Mouse (Mus musculus) neutrophil, adult 5-6 weeks (primary cell): Measurements from ENCODE around the gene Pklr. TPM values are rescaled to one million over a fixed set of nuclear protein-coding genes. Genes with fewer than 3 reads are reported as not detected.

ENCODE experiments used
- ATAC-seq: fragments of 151-379, 151-347 bp; 2 replicates; pipeline ENCODE4 v1.8.0; 2017; ENCODE audit warnings: mild to moderate bottlenecking, moderate TSS enrichment; ENCODE audit not compliant: insufficient number of reproducible peaks, poor library complexity, low FRiP score, severe bottlenecking; ENCODE audit errors: extremely low read depth
- total RNA-seq: library from RNA; stranded (forward); fragments of 200-1000 nt; gene quantifications from 2 replicates; pipeline ENCODE4 v1.2.3, GENCODE M21; 2017

The Pklr gene
- total RNA-seq: not detected in 2 replicates

DNA sequence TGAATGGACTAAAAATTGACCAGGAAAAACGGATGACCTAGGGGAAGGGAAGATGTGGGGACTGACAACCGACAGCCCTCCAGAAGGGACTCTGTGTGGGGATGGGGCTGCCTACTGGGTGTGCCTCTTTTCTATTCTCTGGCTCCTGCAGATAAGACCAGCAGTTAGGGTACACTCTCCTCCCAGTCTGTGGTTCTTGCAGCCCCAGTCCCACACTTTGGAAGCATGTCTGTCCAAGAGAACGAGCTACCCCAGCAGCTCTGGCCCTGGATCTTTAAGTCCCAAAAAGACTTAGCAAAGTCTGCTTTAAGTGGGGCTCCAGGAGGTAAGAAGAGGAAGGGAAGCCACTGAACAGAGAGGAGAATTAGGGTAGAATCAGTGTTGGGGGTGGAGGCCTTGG, at the start of gene Pklr:
Pklr (plus strand) TSS at position 185 of the 400 bp plus-strand sequence.
- no peak for ATAC-seq

DNA sequence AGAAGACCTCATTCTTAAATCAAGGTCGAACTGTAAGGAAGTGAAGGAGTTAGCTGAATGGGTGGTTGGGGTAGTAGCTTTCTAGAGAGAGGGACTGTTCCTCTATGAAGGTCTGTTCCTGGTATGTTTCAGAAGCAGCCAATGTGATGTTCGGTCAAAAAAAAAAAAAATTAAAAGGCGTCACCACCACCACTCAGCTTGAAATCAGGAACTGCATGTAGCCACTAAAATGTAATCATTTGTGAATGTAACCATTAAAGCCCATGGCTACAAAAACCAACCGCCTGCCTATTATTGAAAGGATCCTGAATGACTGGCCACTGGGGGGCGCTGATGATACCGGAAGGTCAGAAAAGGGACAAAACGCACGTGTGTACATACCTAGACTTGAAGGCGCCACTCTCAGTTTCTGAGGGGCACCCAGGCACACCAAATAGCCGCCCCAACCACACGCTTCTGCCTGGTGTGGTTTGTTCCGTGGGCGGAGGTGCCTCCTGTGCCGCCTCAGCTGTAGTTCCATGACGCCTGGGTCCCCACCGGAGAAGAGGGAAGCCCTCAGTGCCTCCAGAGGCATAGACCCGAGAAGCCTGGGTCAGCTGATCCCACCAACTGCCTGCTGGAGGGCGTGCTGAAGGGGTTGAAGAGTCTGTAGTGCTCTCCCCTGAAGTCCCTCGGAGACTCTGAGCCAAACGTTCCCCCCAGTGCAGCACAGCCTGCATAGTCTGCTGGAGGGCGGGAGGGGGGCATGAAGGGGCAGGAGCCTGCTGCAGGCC, 48.4 kb upstream of the Pklr start:
- peak; percentile 40 for ATAC-seq

DNA sequence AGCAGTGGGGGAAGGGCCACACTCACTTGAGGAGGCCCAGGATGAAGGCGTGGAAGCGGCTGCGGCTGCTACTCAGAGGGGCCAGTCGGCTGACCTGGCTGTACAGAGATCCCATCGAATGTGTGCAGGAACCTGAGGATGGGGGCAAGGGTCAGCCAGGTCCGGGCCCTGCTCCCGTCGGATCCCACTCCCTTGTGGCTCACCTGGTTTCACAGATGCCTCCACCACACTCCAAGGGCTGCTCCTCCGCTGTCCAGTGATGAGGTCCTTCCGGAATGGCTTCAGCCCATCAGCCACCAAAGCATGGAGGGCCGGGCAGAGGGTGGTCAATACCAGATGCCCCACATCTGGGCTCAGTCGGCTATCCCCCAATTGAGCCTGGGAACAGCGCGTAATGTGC, 47.0 kb upstream of the Pklr start:
- no peak for ATAC-seq

DNA sequence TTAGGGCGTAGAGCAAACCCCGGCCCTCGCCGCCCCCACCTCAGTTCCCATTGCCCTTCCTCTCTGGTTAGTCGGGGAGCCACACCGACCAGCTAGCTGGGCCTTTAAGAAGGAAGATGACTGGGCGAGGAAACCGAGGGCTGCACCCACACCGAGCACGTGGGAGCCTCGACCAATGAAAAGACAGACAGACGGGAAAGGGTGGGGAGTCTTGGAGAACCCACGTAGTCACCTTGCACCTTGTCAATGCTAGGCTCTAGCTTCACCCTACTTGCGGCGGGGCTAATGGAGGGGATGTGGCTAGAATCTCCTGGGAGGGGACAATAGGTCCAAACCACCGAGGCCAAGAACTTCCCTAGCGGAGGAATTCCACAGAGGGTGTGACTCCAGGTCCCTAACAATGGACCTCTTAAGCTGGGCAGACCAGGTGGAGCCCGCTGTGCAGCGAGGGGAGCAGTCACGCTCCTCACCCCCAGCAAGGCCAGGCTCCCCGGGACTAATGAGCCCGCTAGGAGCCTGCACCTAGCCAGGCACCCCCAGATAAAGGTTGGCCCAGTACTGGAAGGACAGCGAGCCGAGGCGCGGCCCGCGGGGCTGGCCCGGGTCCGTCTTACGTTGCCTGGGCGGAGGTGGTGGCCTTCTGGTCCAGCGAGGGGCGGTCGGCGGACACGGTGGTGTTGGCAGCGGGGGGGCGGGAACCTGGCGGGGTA, 45.9 kb upstream of the Pklr start:
- ATAC-seq: peak; percentile 87

DNA sequence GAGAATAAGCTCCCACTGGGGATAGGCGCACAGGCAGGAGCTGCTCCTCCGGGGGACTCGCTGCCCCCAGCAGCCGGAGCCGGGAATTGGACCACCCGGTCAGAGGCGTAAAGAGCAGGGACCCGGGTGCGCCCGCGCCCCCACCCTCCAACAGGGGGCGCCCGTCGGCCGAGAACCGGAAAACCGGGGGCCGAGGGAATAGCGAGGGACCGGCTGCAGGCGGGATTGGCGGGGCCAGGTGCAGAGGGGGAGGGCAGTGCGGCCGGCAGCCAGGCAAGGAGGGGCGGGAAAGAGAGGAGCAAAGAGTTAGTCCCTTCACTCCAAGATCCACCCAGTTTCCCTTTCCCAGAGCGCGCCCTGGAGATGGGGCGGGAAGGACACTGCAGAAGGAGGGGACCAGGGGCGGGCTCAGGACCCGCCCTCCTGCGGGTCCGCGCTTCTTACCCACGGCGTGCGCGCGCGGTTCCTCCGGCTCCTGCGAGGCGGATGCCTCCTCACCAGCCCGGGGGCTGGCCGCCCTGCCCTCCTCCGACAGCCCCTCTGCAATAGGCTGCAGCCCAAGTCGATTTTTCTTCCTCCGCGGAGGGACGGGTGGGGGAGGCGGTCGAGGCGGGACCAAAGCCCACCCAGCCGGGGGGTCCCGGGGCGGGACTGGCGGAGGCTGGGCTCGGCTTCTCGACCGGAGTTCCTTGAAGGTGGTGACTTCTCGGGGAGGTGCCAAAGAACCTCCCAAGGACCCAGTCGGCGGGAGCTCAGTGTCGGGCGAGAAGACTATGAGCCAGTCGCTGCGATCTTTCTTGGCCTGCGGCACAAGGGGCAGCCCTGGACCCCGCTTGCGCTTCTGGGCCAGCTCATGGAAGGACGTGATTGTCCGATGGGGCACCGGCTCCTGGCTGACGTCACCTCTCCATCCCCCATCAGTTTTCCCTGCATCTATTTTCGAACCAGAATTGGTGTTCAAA, 45.0 kb upstream of the Pklr start:
- no peak for ATAC-seq

DNA sequence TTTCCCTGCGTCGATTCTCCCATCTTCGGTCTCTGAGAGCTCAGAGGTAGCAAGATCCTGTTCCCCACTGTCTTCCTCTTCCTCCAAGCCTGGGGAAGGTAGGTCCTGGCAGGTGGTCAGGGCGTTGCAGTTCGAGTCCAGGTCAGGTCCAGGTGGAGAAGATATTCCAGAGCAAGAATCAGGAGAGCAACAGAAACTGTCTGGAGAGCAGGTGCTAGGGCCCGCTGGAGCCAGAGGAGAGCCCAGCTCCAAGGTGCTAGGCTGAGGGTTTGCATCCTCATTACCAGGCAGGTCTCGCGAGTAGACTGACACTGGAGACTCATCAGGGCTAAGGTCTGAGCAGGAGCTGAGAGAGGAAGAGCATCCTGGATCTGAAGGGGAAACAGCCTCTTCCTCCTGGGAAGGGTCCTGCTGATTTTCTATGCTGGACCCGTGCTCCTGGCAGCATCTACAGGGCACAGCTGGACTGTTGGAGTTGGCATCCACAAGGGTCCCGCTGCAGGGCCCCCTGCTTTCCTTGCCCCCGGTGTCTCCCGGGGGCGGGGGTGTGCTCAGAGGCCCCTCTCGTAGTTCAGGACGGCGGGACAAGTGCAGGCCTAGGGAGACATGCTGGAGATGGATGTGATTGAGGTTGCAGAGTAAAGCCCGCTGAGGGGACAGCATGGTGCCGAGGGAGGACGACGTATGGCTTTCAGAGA, 44.0 kb upstream of the Pklr start:
- no peak for ATAC-seq

DNA sequence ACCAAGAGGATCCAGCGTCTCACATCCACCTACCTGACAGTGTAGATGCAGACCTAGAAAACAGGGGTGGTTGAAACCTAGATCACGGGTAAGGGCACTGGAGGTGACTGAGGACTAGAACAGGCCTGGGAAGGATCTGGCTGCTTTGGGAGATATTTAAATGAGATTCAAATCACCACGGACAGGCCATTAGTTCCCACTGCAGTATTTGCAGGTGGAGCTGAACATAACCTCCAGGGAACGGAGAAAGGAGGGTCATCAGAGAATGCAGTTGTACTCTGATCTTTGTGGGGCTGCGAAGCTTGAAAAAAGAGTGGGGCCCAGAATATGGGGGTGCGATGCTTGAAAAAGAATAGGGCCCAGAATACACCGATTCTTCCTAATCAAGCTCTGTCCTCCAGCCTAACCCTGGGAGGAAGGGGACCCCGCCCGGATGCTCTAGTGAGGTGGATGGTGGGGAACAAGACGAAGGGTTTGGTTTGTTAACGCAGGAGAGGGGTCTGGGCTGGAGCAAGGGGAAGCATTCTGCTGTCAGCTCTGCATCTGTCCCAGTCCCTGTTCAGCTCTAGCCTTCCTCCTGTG, 43.3 kb upstream of the Pklr start:
- ATAC-seq: no peak

DNA sequence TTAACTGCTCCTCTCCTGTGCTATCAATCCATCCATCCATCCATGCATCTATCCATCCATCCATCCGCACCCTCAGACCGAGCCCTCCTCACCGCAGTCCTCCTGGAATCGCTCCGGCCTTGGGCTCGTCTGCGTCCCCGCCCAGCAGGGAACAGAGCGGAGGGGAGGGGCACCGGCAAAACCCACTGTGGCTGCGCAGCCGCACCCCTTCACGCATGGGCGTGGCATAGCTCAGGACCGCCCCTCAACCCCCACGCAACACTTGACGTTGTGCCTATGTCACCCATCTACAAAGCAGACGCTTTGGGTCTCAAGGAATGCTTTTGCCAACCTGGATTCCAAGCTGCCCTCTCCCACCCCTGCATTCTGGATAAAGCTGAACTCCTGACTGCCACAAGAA, 42.8 kb upstream of the Pklr start, which contains the start of gene Rusc1:
Rusc1 (minus strand) TSS at position 137 of the 400 bp plus-strand sequence.
- ATAC-seq: no peak

DNA sequence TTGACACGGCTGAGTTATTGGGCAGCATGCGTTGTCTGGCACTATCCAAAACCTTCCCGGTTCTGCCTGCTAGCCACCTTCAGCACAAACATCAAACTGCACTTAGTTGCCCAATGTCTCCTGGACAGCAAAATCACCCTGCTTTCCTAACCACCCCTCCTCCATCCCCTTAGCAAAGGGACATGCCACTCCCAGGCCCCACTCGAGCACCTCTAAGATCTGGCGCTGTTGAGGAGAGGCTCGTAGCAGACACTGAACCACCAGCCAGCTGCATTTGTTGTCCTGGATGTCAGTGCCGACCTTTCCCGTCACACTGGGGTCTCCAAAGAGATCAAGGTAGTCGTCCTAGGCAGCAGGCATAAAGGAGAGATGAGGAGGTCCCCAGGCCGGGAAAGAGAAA, 41.9 kb upstream of the Pklr start:
- ATAC-seq: no peak

DNA sequence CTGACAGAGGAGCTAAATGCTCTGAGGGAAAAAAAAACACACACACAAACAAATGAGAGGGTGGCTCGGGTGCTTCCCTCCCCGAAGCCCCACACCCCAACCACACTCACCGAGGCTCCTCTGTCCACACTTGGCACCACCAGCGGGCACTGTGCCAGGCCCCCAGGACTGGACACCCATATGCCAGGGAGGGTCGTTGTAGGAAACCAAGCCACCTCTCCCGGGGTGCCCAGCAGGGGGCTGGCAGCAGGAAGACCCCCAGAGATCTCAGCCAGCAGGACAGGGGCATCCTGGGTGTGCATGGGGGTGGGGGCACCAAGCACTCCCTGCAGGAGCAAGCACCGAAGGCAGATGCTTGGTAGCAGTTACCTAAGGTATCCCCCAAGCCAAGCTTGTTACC, 35.1 kb upstream of the Pklr start, which contains the start of gene Gm43738:
Gm43738 (minus strand) TSS at position 289 of the 400 bp plus-strand sequence.
- ATAC-seq: no peak

DNA sequence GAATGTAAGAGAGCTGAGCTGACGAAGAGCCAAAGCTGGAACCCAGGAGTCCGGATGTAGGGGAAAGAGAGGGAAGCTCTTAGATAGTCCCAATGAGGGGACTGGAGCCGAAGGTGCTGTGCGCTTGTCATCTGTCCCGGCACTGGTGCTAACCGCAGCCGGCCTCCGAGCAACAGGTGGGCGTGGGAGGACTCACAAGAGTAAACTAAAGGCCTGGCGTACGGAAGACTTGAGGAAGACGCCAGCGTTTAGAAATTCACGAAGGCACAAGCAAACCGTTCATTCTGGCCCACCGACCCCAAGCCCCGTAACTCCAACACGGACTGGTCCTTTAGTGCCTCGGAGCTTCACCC, 34.5 kb upstream of the Pklr start:
- no peak for ATAC-seq

DNA sequence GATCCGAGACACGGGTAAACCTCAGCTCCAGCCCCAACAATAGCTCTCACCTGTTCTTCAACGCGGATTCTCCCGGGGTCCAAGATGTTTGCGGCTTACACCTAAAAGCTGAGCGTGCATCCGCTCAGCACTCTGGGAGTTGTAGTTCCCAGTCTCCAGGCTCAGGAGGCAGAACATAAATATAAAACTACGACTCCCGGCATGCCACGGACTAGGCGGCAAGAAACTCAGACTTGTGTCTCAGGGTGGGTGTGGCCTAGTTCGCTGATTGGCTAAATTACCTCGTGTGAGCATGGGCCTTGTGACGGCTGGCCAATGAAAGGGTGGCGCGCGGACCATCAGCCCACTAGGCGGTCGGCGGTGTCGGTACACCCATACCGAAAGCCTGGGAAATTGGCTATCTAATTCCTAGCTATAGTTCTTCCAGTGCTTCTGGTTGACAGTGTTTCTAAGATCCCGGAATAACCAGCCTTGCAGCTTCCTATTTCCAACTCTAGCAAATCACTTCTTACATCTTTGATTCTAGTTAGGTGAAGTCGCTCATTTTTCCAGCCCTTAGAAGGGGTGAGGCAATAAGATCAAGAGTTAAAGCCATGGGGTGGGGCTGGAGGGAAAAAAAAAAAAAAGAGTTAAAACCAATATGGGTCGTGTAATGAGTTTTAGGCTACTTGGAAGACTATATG, 34.0 kb upstream of the Pklr start, which contains the start of gene Fdps:
Fdps (minus strand) TSS at position 148 of the 683 bp plus-strand sequence.
- ATAC-seq: peak; percentile 99

DNA sequence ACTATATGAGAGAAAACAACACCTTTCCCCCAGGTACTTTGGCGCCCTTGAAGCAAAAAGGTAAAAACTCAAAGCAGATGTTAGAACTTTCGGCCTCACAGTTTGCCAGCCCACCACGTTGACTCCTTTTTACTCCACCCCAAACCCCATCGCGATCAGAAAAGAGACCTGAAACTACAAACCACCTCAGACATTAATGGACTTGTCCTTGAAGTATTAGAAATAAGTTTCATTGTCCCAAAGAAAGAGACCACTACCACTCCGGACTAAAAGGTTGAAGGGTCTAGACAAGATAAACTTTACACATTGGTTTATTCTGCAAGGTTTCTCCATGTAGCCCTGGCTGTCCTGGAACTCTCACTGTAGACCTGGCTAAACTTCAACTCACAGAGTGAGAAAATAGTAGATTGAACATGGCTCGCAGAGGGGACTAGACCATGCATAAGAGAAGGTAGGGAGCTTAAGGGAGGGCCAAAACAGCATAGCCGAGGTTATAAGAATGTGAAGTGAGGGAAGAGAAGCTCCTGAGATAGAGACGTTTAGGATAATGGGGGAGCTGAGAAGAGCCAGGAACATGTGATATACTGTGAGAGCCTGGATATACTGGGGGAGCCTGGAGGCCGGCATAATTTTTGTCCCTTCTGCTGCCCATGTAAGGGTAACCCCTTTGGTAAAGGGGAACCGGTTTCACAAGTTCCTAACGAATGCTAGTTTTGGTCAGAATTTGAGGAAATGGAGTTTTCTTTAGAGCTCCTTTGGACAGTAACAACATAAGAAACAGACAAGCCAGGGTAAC, 33.2 kb upstream of the Pklr start:
- no peak for ATAC-seq

DNA sequence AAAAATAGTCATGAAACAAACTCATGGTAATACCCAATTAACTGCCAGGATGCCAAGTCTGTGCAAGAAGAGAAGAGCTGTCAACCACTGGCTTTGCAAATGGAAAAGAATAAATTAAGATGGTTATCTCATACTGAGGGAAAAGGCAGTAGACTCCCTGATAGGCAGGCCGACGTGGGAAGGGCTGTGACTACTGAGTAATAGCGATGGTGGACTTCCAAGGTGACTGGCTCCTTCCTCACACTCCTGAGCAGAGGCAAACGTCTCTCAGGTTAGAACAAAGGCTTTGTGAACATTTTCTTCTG, 32.7 kb upstream of the Pklr start:
- no peak for ATAC-seq

DNA sequence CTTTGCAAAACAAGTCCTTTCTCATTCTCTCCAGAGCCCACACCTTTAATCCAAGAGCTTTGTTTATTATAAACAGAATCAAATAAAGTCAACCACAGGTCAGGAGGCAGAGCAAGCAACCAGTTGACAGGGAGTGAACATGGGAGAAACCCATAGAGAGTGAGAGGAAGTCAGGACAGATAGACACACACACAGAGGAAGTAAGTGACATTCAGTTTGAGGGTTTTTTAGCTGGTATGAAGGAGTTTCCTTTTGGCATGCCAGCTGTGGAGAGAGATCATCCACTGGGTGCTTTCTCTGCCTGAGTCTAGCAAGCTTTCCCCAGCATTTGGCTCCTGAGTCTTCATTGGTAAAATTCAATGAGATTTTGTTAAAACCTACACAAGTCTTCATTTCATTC, 29.1 kb upstream of the Pklr start:
- ATAC-seq: no peak

DNA sequence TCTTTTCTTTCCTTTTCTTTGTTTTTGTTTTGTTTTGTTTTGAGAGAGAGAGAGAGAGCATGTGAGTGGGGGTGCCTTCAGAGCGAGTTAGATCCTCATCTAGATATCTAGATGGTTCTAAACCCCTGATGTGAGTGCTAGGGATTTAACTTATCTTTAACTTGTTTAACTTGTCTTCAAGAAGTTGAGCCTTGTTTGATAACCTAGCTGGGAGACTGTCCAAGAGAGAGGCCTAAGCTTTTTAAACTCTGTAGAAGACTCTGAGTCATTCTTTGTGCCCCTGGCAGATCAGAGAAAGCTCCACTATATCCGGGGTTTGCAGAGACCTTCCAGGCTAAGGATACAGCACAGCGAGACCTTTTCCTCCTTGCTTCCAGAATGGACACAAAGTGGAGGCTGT, 28.4 kb upstream of the Pklr start:
- no peak for ATAC-seq

DNA sequence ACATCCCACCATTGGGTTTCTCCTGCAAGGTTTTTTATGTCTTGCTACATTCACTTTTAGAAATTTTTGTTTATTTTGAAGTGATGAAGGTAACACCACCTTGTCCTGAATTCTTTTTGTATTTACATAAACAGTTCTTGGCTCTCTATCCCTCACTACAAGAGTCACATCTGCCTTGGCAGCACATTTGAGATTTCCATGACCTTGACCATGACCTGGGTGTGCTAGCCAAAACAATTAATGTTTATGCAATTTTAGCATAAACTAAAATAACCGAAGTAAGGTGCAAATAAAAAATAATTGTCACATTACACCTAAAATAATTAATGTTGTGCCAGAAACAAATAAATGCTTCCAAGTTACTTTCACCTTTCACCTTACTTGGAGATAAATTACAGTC, 27.8 kb upstream of the Pklr start:
- ATAC-seq: no peak
